Mouse (Mus musculus) embryonic facial prominence, embryonic 14.5 days (tissue): ENCODE measurements around the gene Kalrn. TPM values are rescaled to one million over a fixed set of nuclear protein-coding genes. Genes with fewer than 3 reads are reported as not detected.

ENCODE experiments used
- ATAC-seq: fragments of 200-750 bp; cut with Nextera tagmentation; 2 replicates; pipeline ENCODE4 v1.8.0; 2017; ENCODE audit warnings: low read depth, moderate number of reproducible peaks, moderate TSS enrichment
- DNase-seq: peaks from one replicate; pipeline ENCODE4 v3.0.0-alpha.2; 2015; ENCODE audit warnings: low spot score
- H3K27ac ChIP-seq: fragments of 300-500 bp; sonication (generic); replicated peaks from 2 replicates; pipeline ENCODE4 v1.5.1; 2014; ENCODE audit warnings: low read depth, mild to moderate bottlenecking, low read length, moderate library complexity
- H3K27me3 ChIP-seq: fragments of 300-500 bp; sonication (generic); replicated peaks from 2 replicates; pipeline ENCODE4 v1.6.1; 2014; ENCODE audit warnings: low read length; ENCODE audit not compliant: control insufficient read depth, insufficient read depth
- H3K36me3 ChIP-seq: fragments of 300-500 bp; sonication (generic); 2 replicates; pipeline ENCODE4 v1.6.1; 2014; ENCODE audit warnings: low read length, mixed read lengths; ENCODE audit not compliant: control insufficient read depth, insufficient read depth
- H3K4me1 ChIP-seq: fragments of 300-500 bp; sonication (generic); 2 replicates; pipeline ENCODE4 v1.6.1; 2014; ENCODE audit warnings: antibody characterized with exemption, low read length; ENCODE audit not compliant: control insufficient read depth, insufficient read depth
- H3K4me2 ChIP-seq: fragments of 300-500 bp; sonication (generic); 2 replicates; pipeline ENCODE4 v1.6.1; 2014; ENCODE audit warnings: low read depth, mild to moderate bottlenecking, low read length, moderate library complexity, mixed read lengths
- H3K4me3 ChIP-seq: fragments of 300-500 bp; sonication (generic); 2 replicates; pipeline ENCODE4 v1.5.1; 2014; ENCODE audit warnings: low read depth, mild to moderate bottlenecking, low read length
- H3K9ac ChIP-seq: fragments of 300-500 bp; sonication (generic); 2 replicates; pipeline ENCODE4 v1.6.1; 2014; ENCODE audit warnings: low read depth, mild to moderate bottlenecking, low read length, moderate library complexity, mixed read lengths
- H3K9me3 ChIP-seq: fragments of 300-500 bp; sonication (generic); 2 replicates; pipeline ENCODE4 v1.6.1; 2016; ENCODE audit warnings: low read length; ENCODE audit not compliant: control insufficient read depth
- WGBS: fragments of 180-500 bp; shearing (Covaris S2); extraction: QIAGEN DNeasy Blood & Tissue Kit; methylation state at CpG from one replicate; pipeline ENCODE4 v1.1.7; 2014; 5-methylcytosine and 5-hydroxymethylcytosine counted together
- polyA plus RNA-seq: library from polyadenylated mRNA; unstranded; fragments of >200 nt; fragmentation: Nextera tagmentation; extraction: Ambion mirVana; gene quantifications from 2 replicates; pipeline ENCODE4 v1.2.1, GENCODE M21; 2014

The Kalrn gene
- polyA plus RNA-seq, 1 experiment from 2014 or later: 12.2 TPM

DNA sequence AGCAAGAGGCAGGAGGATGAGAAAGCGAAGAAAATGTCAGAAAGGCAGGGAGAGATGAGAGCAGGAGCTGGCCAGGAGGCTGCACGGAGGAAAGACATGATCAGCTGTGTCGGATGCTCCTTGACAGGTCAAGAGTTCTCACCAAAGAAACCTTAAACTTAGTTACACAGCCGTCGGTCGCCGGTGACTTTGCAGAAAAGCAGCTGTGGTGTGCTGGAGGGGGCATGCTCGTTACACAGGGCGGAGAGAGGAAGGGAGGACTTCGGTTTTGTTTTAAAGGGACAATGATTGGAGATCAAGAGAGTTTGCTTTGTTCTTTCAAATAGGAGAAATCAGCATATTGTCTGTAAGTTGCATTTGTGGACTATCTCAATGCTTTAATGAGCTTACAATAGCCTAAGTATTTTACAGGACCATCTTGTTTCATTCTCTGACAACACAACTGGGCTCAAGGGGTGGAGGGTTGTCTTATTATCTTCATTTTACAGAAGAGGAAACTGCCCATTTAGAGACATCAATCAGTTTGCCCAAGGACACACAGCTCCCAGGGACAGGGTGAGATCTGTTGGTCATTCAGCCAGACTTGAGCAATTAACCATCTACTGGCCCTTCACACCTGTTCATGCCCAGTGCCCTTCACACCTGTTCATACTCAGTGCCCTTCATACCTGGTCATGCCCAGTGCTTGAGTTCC, 516.8 kb downstream of the Kalrn start:
- H3K9ac ChIP-seq: no peak overlapping the region
- no peak overlapping the region for H3K4me2 ChIP-seq
- H3K4me3 ChIP-seq: no peak overlapping the region
- no peaks in the 10 kb centered on the region for H3K27me3 ChIP-seq
- DNase-seq: no peak
- peaks cover 28% of the 10 kb centered on the region for H3K36me3 ChIP-seq
- H3K9me3 ChIP-seq: no peaks in the 10 kb centered on the region
- H3K27ac ChIP-seq: no peak overlapping the region
- WGBS: 46% methylated on average over 10 of the region's 10 CpGs
- no peak for ATAC-seq
- H3K4me1 ChIP-seq: peaks cover 3% of the 10 kb centered on the region; the same call in 1 of the 2 replicates

DNA sequence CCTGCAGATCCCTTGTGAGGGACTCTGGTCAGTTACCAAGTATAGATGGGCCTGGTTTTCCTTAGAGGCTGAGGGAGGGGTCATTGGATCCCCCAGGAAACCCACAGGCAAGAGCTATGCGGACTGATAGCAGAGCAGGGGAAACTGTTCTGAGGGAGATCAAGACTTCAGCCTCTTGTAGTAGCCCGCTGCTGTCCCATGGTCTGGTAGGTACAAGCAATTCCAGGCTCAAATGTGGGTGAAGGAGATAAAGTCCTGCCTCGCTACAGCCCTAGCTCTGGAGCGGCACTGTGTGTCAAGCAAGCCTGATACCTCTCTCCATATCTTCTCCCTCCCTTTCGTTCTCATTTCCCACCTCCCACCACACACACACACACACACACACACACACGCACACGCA, 523.2 kb downstream of the Kalrn start:
- Histone ChIP-seq H3K9ac (no peak overlapping the region), H3K27me3 (no peaks in the 10 kb centered on the region), H3K4me2 (no peak overlapping the region), H3K27ac (no peak overlapping the region), H3K36me3 (peaks cover 40% of the 10 kb centered on the region), H3K9me3 (no peaks in the 10 kb centered on the region), H3K4me3 (no peak overlapping the region), H3K4me1 (no peaks in the 10 kb centered on the region)
- DNase-seq (no peak), ATAC-seq (no peak)
- 85% methylated on average over 7 of the region's 7 CpGs for WGBS

DNA sequence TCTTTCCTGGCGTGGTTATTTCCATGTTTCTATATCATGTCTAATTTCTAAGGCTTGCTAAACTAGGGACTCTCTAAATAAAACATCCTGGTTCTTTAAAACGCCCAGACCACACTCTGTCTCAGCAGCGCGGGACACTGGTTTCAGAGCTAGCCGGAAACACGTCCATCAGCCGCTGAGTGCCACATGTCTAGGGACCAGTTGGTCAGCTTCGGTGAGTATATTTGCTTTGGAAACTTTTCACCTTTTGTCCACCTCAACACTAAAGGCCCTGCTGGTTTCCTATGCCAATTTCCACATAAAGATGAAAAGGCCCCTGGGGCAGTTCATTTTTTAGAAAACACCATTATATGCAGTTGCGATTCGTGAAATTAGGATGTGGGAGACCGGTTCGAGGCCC, 524.0 kb downstream of the Kalrn start:
- no peak overlapping the region for H3K4me3 ChIP-seq
- no peak for DNase-seq
- H3K9me3 ChIP-seq: no peaks in the 10 kb centered on the region
- ATAC-seq: no peak
- no peak overlapping the region for H3K9ac ChIP-seq
- H3K36me3 ChIP-seq: peaks cover 34% of the 10 kb centered on the region
- no peaks in the 10 kb centered on the region for H3K4me1 ChIP-seq
- H3K4me2 ChIP-seq: no peak overlapping the region
- 91% methylated on average over 12 of the region's 12 CpGs for WGBS
- no peak overlapping the region for H3K27ac ChIP-seq
- H3K27me3 ChIP-seq: no peaks in the 10 kb centered on the region

DNA sequence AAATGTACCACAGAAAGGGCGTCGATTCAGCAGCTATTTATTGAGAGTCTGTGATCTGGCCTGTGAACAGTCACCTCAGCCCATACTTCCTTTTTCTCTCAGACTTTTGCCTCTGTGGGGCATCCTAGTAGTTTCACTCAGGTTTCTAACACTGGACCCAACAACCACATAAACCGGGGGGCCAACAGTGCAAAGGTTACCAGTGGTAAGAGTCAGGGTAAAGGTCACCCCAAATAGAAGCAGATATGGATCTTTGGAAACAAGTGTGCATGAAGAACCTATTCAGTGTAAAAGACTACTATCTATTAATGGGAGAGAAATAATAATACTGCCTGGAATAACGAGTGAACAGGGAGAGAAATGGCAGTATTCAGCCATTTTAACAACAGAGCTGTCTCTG, 525.1 kb downstream of the Kalrn start:
- H3K9me3 ChIP-seq: no peaks in the 10 kb centered on the region
- DNase-seq (no peak), ATAC-seq (no peak)
- H3K4me3 ChIP-seq: no peak overlapping the region
- peaks cover 25% of the 10 kb centered on the region for H3K36me3 ChIP-seq
- WGBS: 87% methylated on average over 4 of the region's 4 CpGs
- H3K27me3 ChIP-seq: no peaks in the 10 kb centered on the region
- no peak overlapping the region for H3K4me2 ChIP-seq
- no peak overlapping the region for H3K9ac ChIP-seq
- H3K4me1 ChIP-seq: no peaks in the 10 kb centered on the region
- no peak overlapping the region for H3K27ac ChIP-seq

DNA sequence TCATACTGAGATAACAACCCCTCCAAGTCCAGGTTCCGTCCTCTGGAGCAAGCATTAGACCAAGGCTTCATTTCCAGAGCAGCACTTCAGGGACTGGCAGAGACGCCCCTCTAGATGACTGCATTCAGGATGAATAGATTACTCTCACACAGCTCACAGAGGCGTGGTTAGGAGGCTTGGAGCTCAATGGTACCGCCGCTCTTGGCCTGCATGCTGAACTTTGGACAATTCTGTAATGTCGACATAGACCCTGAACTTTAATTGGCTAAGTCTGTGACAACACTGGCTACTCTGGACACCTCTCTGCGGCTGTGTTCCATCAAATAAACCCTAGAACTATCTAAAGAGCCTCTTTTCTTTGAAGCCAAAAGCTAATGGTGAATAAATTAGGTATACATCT, 525.8 kb downstream of the Kalrn start:
- no peak for DNase-seq
- Histone ChIP-seq H3K4me3 (no peak overlapping the region), H3K27me3 (no peaks in the 10 kb centered on the region), H3K27ac (no peak overlapping the region), H3K9ac (no peak overlapping the region), H3K4me1 (no peaks in the 10 kb centered on the region), H3K36me3 (0 out of 2 replicates have a peak, but pooled peaks cover 18% of the 10 kb centered on the region), H3K9me3 (no peaks in the 10 kb centered on the region), H3K4me2 (no peak overlapping the region)
- WGBS: 76% methylated on average over 7 of the region's 7 CpGs
- ATAC-seq: no peak

DNA sequence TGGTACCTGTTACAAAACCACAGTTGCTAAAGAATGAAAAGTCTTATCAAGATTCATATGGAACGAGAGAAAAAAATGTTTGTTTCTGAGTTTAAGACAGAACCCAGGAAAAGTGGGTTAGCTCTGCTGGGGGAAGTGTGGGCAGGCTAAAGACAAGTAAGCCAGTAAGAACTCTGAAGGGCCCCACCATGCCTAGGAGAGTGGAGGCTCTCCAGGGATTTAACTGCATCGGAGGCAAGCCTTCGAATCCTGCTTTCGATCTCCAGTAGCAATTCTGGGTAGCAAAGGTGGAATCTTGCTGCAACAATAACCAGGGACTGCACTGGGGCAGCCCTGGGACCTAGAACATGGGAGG, 526.3 kb downstream of the Kalrn start:
- 76% methylated on average over 4 of the region's 4 CpGs for WGBS
- no peaks in the 10 kb centered on the region for H3K9me3 ChIP-seq
- H3K9ac ChIP-seq: no peak overlapping the region
- H3K27ac ChIP-seq: no peak overlapping the region
- H3K4me2 ChIP-seq: no peak overlapping the region
- DNase-seq (no peak), ATAC-seq (no peak)
- no peaks in the 10 kb centered on the region for H3K4me1 ChIP-seq
- H3K27me3 ChIP-seq: no peaks in the 10 kb centered on the region
- no peak overlapping the region for H3K4me3 ChIP-seq
- 0 out of 2 replicates have a peak, but pooled peaks cover 12% of the 10 kb centered on the region for H3K36me3 ChIP-seq

DNA sequence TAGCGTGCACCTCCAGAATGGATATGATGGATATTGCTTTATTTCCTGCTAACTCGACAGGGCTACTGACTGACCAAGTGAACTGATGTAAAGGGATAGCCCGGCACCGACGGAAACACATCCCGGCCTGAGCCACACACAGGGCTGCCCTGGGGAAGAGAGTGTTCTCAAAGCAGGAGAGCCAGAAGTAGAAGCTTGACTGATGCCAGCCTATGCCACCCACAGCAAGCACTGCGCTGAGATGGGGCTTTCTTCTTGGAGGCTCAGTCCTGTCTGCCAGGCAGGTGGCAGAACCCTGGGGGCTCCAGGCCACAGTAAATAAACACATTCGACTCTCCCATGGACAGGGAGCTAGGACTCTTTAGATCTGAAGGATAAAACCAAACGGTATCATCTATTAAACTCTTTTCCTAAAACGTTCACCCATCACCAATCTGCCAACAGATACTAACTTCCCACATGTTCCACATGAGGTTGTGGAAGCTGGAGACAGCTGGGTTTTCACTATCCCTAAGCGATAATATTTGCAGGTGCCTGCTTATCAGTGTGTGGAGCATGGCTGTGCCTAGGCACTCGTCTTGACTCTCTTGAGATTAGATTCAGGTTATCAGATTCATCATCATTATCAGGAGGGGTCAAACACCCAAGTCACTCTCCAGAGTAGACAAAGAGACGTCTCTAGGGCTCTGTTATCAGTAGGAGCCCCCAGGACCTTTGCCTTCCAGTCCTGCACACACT, 526.9 kb downstream of the Kalrn start:
- no peak for ATAC-seq
- Histone ChIP-seq H3K9me3 (no peaks in the 10 kb centered on the region), H3K27me3 (no peaks in the 10 kb centered on the region), H3K4me1 (no peaks in the 10 kb centered on the region), H3K27ac (no peak overlapping the region), H3K9ac (no peak overlapping the region), H3K36me3 (0 out of 2 replicates have a peak, but pooled peaks cover 12% of the 10 kb centered on the region), H3K4me3 (no peak overlapping the region), H3K4me2 (no peak overlapping the region)
- no peak for DNase-seq
- 72% methylated on average over 13 of the region's 13 CpGs for WGBS

DNA sequence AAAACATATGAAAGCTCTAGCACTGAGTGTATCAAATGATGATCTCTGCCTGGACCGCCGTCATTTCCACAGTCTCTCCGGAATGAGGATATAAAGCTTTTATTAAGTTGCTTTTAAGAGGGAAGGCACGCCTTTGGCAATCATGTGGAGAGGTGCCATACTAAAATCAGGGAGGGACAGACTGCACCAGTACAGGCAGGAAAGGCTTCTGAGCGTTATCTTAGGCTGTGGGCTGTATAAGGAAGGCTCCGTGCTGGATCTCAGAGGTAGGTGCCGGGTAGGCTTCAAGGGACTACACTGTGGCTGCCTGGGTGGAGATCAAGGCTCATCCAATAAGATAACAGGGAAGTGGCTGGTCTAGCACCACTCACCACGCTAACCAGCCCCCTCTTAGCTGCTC, 528.8 kb downstream of the Kalrn start:
- Histone ChIP-seq H3K27ac (no peak overlapping the region), H3K4me1 (no peaks in the 10 kb centered on the region), H3K4me2 (no peak overlapping the region), H3K9me3 (no peaks in the 10 kb centered on the region), H3K27me3 (no peaks in the 10 kb centered on the region), H3K9ac (no peak overlapping the region), H3K4me3 (no peak overlapping the region), H3K36me3 (peaks cover 16% of the 10 kb centered on the region; the same call in 1 of the 2 replicates)
- WGBS: 88% methylated on average over 8 of the region's 8 CpGs
- no peak for ATAC-seq
- no peak for DNase-seq
